9 mouse cellular contexts compared by ENCODE assay signal in genomic region chr1:130796967-130797684, GRCm38 (mm10). TPM values are rescaled to one million over a fixed set of nuclear protein-coding genes. Genes with fewer than 3 reads are reported as not detected.
DNase-seq lines count a peak whose midpoint lies in the region; ATAC-seq lines count a peak whose summit lies in the region.
"Had no signal": no experiment of that assay in that cellular context is flagged by ENCODE, and none has a peak within 500 bp of the region (broad histone marks: within the 10 kb centered on the region; RNA-seq: fewer than 3 reads in every experiment).

No protein-coding gene starts in this region.

- intact Hi-C loops in left cerebral cortex, postnatal 36 days (cut with DNase I) = loop anchor here (5.0 kb wide), 2 partner anchors 255 to 475 kb away; no protein-coding TSS in a partner anchor

- ATAC-seq in activated CD4-positive, CD25-positive, alpha-beta regulatory T cell, adult 4 months = no peak

- peak; percentile 10 for DNase-seq in ovary, postnatal 10 days (ENCODE audit: low spot score)
- no peak for DNase-seq in ovary, postnatal 36 days (ENCODE audit: low spot score)
- DNase-seq in ZHBTc4 (ENCODE audit: low read depth, low spot score) = peak; percentile 51
- peak; percentile 58 to 83 for DNase-seq in cerebellum, postnatal 25 days
- peak; percentile 57 for DNase-seq in induced T-regulatory cell, adult 2 months (ENCODE audit: low read depth)
- peak; percentile 10 to 31 for DNase-seq in left cerebral cortex, postnatal 36 days (ENCODE audit: low spot score in 2 of 2)
- DNase-seq in retina, postnatal 7 days (ENCODE audit: low read depth, low spot score) = peak; percentile 23

RNA-seq across cellular contexts. Expression of gene Fcamr, which starts 3.6 kb away (rescaled TPM):
- not detected for total RNA-seq in left cerebral cortex, postnatal 36 days (2021)
- not detected for polyA plus RNA-seq in activated CD4-positive, CD25-positive, alpha-beta regulatory T cell, adult 4 months (2017; shearing (Covaris generic))
- polyA plus RNA-seq: myocyte had no signal

RNA-seq across cellular contexts. Expression of gene Pigr, which starts 29.4 kb away (rescaled TPM):
- not detected for total RNA-seq in left cerebral cortex, postnatal 36 days (2021)
- under 1 TPM in 1 of 2 experiments, not detected in 1; 0.19 TPM for polyA plus RNA-seq in activated CD4-positive, CD25-positive, alpha-beta regulatory T cell, adult 4 months (2017; shearing (Covaris generic))
